Mouse (Mus musculus) intestine, embryonic 15.5 days (tissue): ENCODE results near the gene Gm20458. TPM values are rescaled to one million over a fixed set of nuclear protein-coding genes. Genes with fewer than 3 reads are reported as not detected.
A peak's percentile ranks its signal among the peaks of the same experiment; 100 is the strongest.

ENCODE experiments used
- ATAC-seq: fragments of 200-750 bp; cut with Nextera tagmentation; 2 replicates; pipeline ENCODE4 v1.8.0; 2017; ENCODE audit warnings: moderate TSS enrichment, moderate library complexity
- H3K27ac ChIP-seq: fragments of 300-500 bp; sonication (generic); 2 replicates; pipeline ENCODE4 v1.5.1; 2015; ENCODE audit warnings: mild to moderate bottlenecking, inconsistent platforms
- H3K27me3 ChIP-seq: fragments of 300-500 bp; sonication (generic); replicated peaks from 2 replicates; pipeline ENCODE4 v1.6.1; 2015; ENCODE audit warnings: inconsistent platforms
- H3K36me3 ChIP-seq: fragments of 300-500 bp; sonication (generic); 2 replicates; pipeline ENCODE4 v1.6.1; 2015; ENCODE audit warnings: inconsistent platforms
- H3K4me1 ChIP-seq: fragments of 300-500 bp; sonication (generic); replicated peaks from 2 replicates; pipeline ENCODE4 v1.6.1; 2015; ENCODE audit warnings: inconsistent platforms
- H3K4me2 ChIP-seq: fragments of 300-500 bp; sonication (generic); replicated peaks from 2 replicates; pipeline ENCODE4 v1.6.1; 2015; ENCODE audit warnings: mild to moderate bottlenecking, inconsistent platforms
- H3K4me3 ChIP-seq: fragments of 300-500 bp; sonication (generic); replicated peaks from 2 replicates; pipeline ENCODE4 v1.5.1; 2015; ENCODE audit warnings: inconsistent platforms
- H3K9ac ChIP-seq: fragments of 300-500 bp; sonication (generic); 2 replicates; pipeline ENCODE4 v1.6.1; 2015; ENCODE audit warnings: inconsistent platforms
- H3K9me3 ChIP-seq: fragments of 300-500 bp; sonication (generic); 2 replicates; pipeline ENCODE4 v1.6.1; 2016; ENCODE audit warnings: inconsistent platforms
- WGBS: fragments of 180-500 bp; shearing (Covaris S2); methylation state at CpG from one replicate; pipeline ENCODE4 v1.1.7; 2015; 5-methylcytosine and 5-hydroxymethylcytosine counted together
- polyA plus RNA-seq: library from polyadenylated mRNA; unstranded; fragments of >200 nt; fragmentation: Nextera tagmentation; extraction: Ambion mirVana; gene quantifications from 2 replicates; pipeline ENCODE4 v1.2.1, GENCODE M21; 2015

Gm20458 gene
- polyA plus RNA-seq, 1 experiment from 2014 or later: 18.5 TPM

- no peak for ATAC-seq
- H3K4me3 ChIP-seq: peak overlapping the region; percentile 15
- 19% methylated on average over 8 of the region's 8 CpGs for WGBS
- H3K27ac ChIP-seq: peak overlapping the region; percentile 93
- no peaks in the 10 kb centered on the region for H3K36me3 ChIP-seq
- no peaks in the 10 kb centered on the region for H3K27me3 ChIP-seq
- H3K9me3 ChIP-seq: no peaks in the 10 kb centered on the region
- peak overlapping the region; percentile 35 for H3K9ac ChIP-seq
- peak overlapping the region; percentile 83 for H3K4me2 ChIP-seq
- H3K4me1 ChIP-seq: peaks cover 72% of the 10 kb centered on the region
These were observed 24.4 kb upstream of the Gm20458 start for GRCm38 (mm10) chr2:164436215-164436913.

- H3K4me1 ChIP-seq: peaks cover 70% of the 10 kb centered on the region
- H3K36me3 ChIP-seq: no peaks in the 10 kb centered on the region
- peak; percentile 61 for ATAC-seq
- no peaks in the 10 kb centered on the region for H3K27me3 ChIP-seq
- H3K9ac ChIP-seq: peak overlapping the region; percentile 35
- no peaks in the 10 kb centered on the region for H3K9me3 ChIP-seq
- H3K4me2 ChIP-seq: peak overlapping the region; percentile 83
- 50% methylated on average over 3 of the region's 3 CpGs for WGBS
- peak overlapping the region; percentile 15 for H3K4me3 ChIP-seq
- H3K27ac ChIP-seq: peak overlapping the region; percentile 93
These were observed 23.8 kb upstream of the Gm20458 start for GRCm38 (mm10) chr2:164436961-164437360.

GRCm38 (mm10) chr2:164437710-164438109 lies 23.1 kb upstream of the Gm20458 start:
- H3K4me1 ChIP-seq: peaks cover 65% of the 10 kb centered on the region
- 41% methylated on average over 6 of the region's 6 CpGs for WGBS
- H3K4me3 ChIP-seq: peak overlapping the region; percentile 10; the same call in 1 of the 2 replicates
- ATAC-seq: peak; percentile 70
- H3K4me2 ChIP-seq: peak overlapping the region; percentile 83
- no peaks in the 10 kb centered on the region for H3K36me3 ChIP-seq
- H3K27me3 ChIP-seq: no peaks in the 10 kb centered on the region
- H3K9ac ChIP-seq: no peak overlapping the region
- peak overlapping the region; percentile 93 for H3K27ac ChIP-seq
- H3K9me3 ChIP-seq: no peaks in the 10 kb centered on the region

GRCm38 (mm10) chr2:164438257-164438656 lies 22.5 kb upstream of the Gm20458 start:
- WGBS: 43% methylated on average over 8 of the region's 8 CpGs
- Histone ChIP-seq H3K4me2 (peak overlapping the region; percentile 83), H3K9me3 (no peaks in the 10 kb centered on the region), H3K27ac (peak overlapping the region; percentile 93; the same call in 1 of the 2 replicates), H3K27me3 (no peaks in the 10 kb centered on the region), H3K9ac (no peak overlapping the region), H3K36me3 (no peaks in the 10 kb centered on the region), H3K4me1 (peaks cover 62% of the 10 kb centered on the region), H3K4me3 (peak overlapping the region; percentile 10; the same call in 1 of the 2 replicates)
- ATAC-seq: peak; percentile 39

GRCm38 (mm10) chr2:164439001-164439421 lies 21.8 kb upstream of the Gm20458 start:
- ATAC-seq: no peak
- no peaks in the 10 kb centered on the region for H3K36me3 ChIP-seq
- 46% methylated on average over 3 of the region's 3 CpGs for WGBS
- H3K4me1 ChIP-seq: peaks cover 56% of the 10 kb centered on the region
- H3K27me3 ChIP-seq: no peaks in the 10 kb centered on the region
- H3K4me3 ChIP-seq: peak overlapping the region; percentile 3; the same call in 1 of the 2 replicates
- peak overlapping the region; percentile 93 for H3K27ac ChIP-seq
- no peaks in the 10 kb centered on the region for H3K9me3 ChIP-seq
- no peak overlapping the region for H3K9ac ChIP-seq
- H3K4me2 ChIP-seq: peak overlapping the region; percentile 83

- Histone ChIP-seq H3K4me2 (peak overlapping the region; percentile 83), H3K4me3 (peak overlapping the region; percentile 73), H3K36me3 (no peaks in the 10 kb centered on the region), H3K9me3 (no peaks in the 10 kb centered on the region), H3K4me1 (peaks cover 44% of the 10 kb centered on the region), H3K27ac (peak overlapping the region; percentile 59), H3K27me3 (no peaks in the 10 kb centered on the region), H3K9ac (no peak overlapping the region)
- ATAC-seq: no peak
- 54% methylated on average over 5 of the region's 5 CpGs for WGBS
These were observed 20.5 kb upstream of the Gm20458 start for GRCm38 (mm10) chr2:164440314-164440713.

- H3K4me3 ChIP-seq: peak overlapping the region; percentile 73
- no peaks in the 10 kb centered on the region for H3K9me3 ChIP-seq
- no peaks in the 10 kb centered on the region for H3K27me3 ChIP-seq
- ATAC-seq: no peak
- peak overlapping the region; percentile 59 for H3K27ac ChIP-seq
- peak overlapping the region; percentile 83 for H3K4me2 ChIP-seq
- H3K9ac ChIP-seq: peak overlapping the region; percentile 79
- peaks cover 37% of the 10 kb centered on the region for H3K4me1 ChIP-seq
- WGBS: 30% methylated on average over 8 of the region's 8 CpGs
- H3K36me3 ChIP-seq: no peaks in the 10 kb centered on the region
These were observed 19.6 kb upstream of the Gm20458 start for GRCm38 (mm10) chr2:164441155-164441554.

- H3K36me3 ChIP-seq: no peaks in the 10 kb centered on the region
- H3K4me3 ChIP-seq: peak overlapping the region; percentile 73
- H3K27me3 ChIP-seq: no peaks in the 10 kb centered on the region
- WGBS: 21% methylated on average over 7 of the region's 7 CpGs
- H3K9me3 ChIP-seq: no peaks in the 10 kb centered on the region
- H3K4me1 ChIP-seq: peaks cover 31% of the 10 kb centered on the region
- peak overlapping the region; percentile 59; the same call in 1 of the 2 replicates for H3K27ac ChIP-seq
- peak overlapping the region; percentile 79 for H3K9ac ChIP-seq
- peak overlapping the region; percentile 83 for H3K4me2 ChIP-seq
- no peak for ATAC-seq
These were observed 19.0 kb upstream of the Gm20458 start for GRCm38 (mm10) chr2:164441731-164442130.

- WGBS: 3% methylated on average over 29 of the region's 29 CpGs
These were observed 18.3 kb upstream of the Gm20458 start for GRCm38 (mm10) chr2:164442315-164443050.

GRCm38 (mm10) chr2:164443051-164443437 lies 17.7 kb upstream of the Gm20458 start:
- no peaks in the 10 kb centered on the region for H3K27me3 ChIP-seq

More at GRCm38 (mm10) chr2:164442315-164443050, 18.3 kb upstream of the Gm20458 start:
- Histone ChIP-seq H3K27me3 (no peaks in the 10 kb centered on the region), H3K4me3 (peak overlapping the region; percentile 73), H3K9ac (peak overlapping the region; percentile 79), H3K9me3 (no peaks in the 10 kb centered on the region), H3K27ac (peak overlapping the region; percentile 88), H3K4me2 (peak overlapping the region; percentile 83), H3K4me1 (peaks cover 27% of the 10 kb centered on the region), H3K36me3 (no peaks in the 10 kb centered on the region)
- ATAC-seq: peak; percentile 64

GRCm38 (mm10) chr2:164443460-164444000 lies 17.2 kb upstream of the Gm20458 start, which contains the start of gene Sdc4:
TSS of gene Sdc4 (minus strand) at chr2:164443887.
- no peaks in the 10 kb centered on the region for H3K36me3 ChIP-seq
- H3K9ac ChIP-seq: peak within 1 kb of the TSS; percentile 79
- peaks cover 27% of the 10 kb centered on the region for H3K4me1 ChIP-seq
- peak within 1 kb of the TSS; percentile 88 for H3K27ac ChIP-seq
- peak within 1 kb of the TSS; percentile 73 for H3K4me3 ChIP-seq
- no peaks in the 10 kb centered on the region for H3K27me3 ChIP-seq
- no peaks in the 10 kb centered on the region for H3K9me3 ChIP-seq
- ATAC-seq: no peak
- peak within 1 kb of the TSS; percentile 83 for H3K4me2 ChIP-seq
- 14% methylated on average over 18 of the region's 18 CpGs for WGBS

More at GRCm38 (mm10) chr2:164443051-164443437, 17.7 kb upstream of the Gm20458 start:
- H3K4me1 ChIP-seq: peaks cover 27% of the 10 kb centered on the region
- no peaks in the 10 kb centered on the region for H3K9me3 ChIP-seq
- peak overlapping the region; percentile 88 for H3K27ac ChIP-seq
- WGBS: under 1% methylated on average over 26 of the region's 26 CpGs
- H3K9ac ChIP-seq: peak overlapping the region; percentile 79
- H3K36me3 ChIP-seq: no peaks in the 10 kb centered on the region
- H3K4me2 ChIP-seq: peak overlapping the region; percentile 83
- H3K4me3 ChIP-seq: peak overlapping the region; percentile 73
- peak; percentile 94 for ATAC-seq

- no peak for ATAC-seq
- no peaks in the 10 kb centered on the region for H3K27me3 ChIP-seq
- H3K4me3 ChIP-seq: no peak overlapping the region
- no peaks in the 10 kb centered on the region for H3K36me3 ChIP-seq
- no peak overlapping the region for H3K27ac ChIP-seq
- H3K4me2 ChIP-seq: no peak overlapping the region
- H3K9me3 ChIP-seq: no peaks in the 10 kb centered on the region
- peaks cover 16% of the 10 kb centered on the region for H3K4me1 ChIP-seq
- 64% methylated on average over 2 of the region's 2 CpGs for WGBS
- H3K9ac ChIP-seq: no peak overlapping the region
These were observed 16.1 kb upstream of the Gm20458 start for GRCm38 (mm10) chr2:164444701-164445100.
